11 mouse cellular contexts compared by ENCODE assay signal in genomic region chr2:132513371-132514181, GRCm38 (mm10).
A peak's percentile ranks its signal among the peaks of the same experiment; 100 is the strongest.
DNase-seq lines count a peak whose midpoint lies in the region; ATAC-seq and TF ChIP-seq lines count a peak whose summit lies in the region.
"Had no signal": no experiment of that assay in that cellular context is flagged by ENCODE, and none has a peak within 500 bp of the region (broad histone marks: within the 10 kb centered on the region; RNA-seq: fewer than 3 reads in every experiment).

No protein-coding gene starts in this region.

- no peaks in the 10 kb centered on the region for H3K9me3 ChIP-seq in heart, embryonic 16.5 days (replicated peaks; ENCODE audit: control insufficient read depth, low read length)
- H3K9me3 ChIP-seq in midbrain, embryonic 15.5 days = no peaks in the 10 kb centered on the region
- no peaks in the 10 kb centered on the region for H3K9me3 ChIP-seq in kidney, embryonic 14.5 days (ENCODE audit: control insufficient read depth, low read length)

- H3K4me3 ChIP-seq in heart, embryonic 16.5 days (ENCODE audit: low read length) = no peak overlapping the region
- H3K4me3 ChIP-seq in heart, adult 2 months = no peak overlapping the region
- no peak overlapping the region for H3K4me3 ChIP-seq in midbrain, embryonic 15.5 days
- no peak overlapping the region for H3K4me3 ChIP-seq in kidney, embryonic 14.5 days (ENCODE audit: low read length)

- TF ChIP-seq POLR2A in heart, adult 2 months (IDR thresholded peaks at IDR 0.05; ENCODE audit: insufficient read depth, low read depth, low read length) = no peak

- intact Hi-C loops in heart, adult 2 months (cut with DNase I) = no loop called here

- no peaks in the 10 kb centered on the region for H3K27me3 ChIP-seq in heart, embryonic 16.5 days (ENCODE audit: control insufficient read depth, insufficient read depth, low read length)
- H3K27me3 ChIP-seq in heart, adult 2 months (ENCODE audit: control insufficient read depth, insufficient read depth, low read length) = no peaks in the 10 kb centered on the region
- H3K27me3 ChIP-seq in midbrain, embryonic 15.5 days (replicated peaks) = no peaks in the 10 kb centered on the region
- 0 out of 2 replicates have a peak, but pooled peaks cover 3% of the 10 kb centered on the region for H3K27me3 ChIP-seq in kidney, embryonic 14.5 days (ENCODE audit: control insufficient read depth, insufficient read depth, low read length)

- no peak overlapping the region for H3K4me2 ChIP-seq in heart, embryonic 16.5 days (ENCODE audit: low read depth, low read length)
- no peak overlapping the region for H3K4me2 ChIP-seq in midbrain, embryonic 15.5 days
- no peak overlapping the region for H3K4me2 ChIP-seq in kidney, embryonic 14.5 days (replicated peaks; ENCODE audit: low read depth, low read length)

- no peak; the same call in 1 of the 2 replicates for ATAC-seq in heart, embryonic 16.5 days (replicated peaks; ENCODE audit: extremely low read depth, insufficient read depth, low FRiP score)
- no peak for ATAC-seq in midbrain, embryonic 15.5 days (replicated peaks)
- no peak for ATAC-seq in kidney, embryonic 14.5 days (ENCODE audit: low FRiP score, low TSS enrichment)

- no peak overlapping the region for H3K9ac ChIP-seq in heart, embryonic 16.5 days (ENCODE audit: low read length)
- H3K9ac ChIP-seq in heart, adult 2 months (ENCODE audit: low read depth, low read length) = no peak overlapping the region
- no peak overlapping the region for H3K9ac ChIP-seq in midbrain, embryonic 15.5 days
- no peak overlapping the region for H3K9ac ChIP-seq in kidney, embryonic 14.5 days (ENCODE audit: low read depth, low read length)
- H3K9ac ChIP-seq: lung, embryonic 14.5 days had no signal

- no peaks in the 10 kb centered on the region for H3K79me2 ChIP-seq in heart, adult 2 months (replicated peaks; ENCODE audit: control insufficient read depth, insufficient read depth, low read length)

- TF ChIP-seq CTCF in heart, adult 2 months (IDR thresholded peaks at IDR 0.05) = no peak

- no peak for DNase-seq in heart, adult 2 months
- peak; percentile 77 for DNase-seq in cerebellum, adult 11 months
- peak; percentile 30 to 50 for DNase-seq in layer of hippocampus, postnatal 10 days (ENCODE audit: low spot score in 2 of 2)
- peak; percentile 50 for DNase-seq in right cerebral cortex, postnatal 25 days
- no peak for DNase-seq in ovary, adult 18-20 months (ENCODE audit: low spot score)
- DNase-seq: adrenal gland, postnatal 36 days; kidney, adult 18-20 months had no signal

- peak overlapping the region; percentile 32; the same call in 1 of the 2 replicates for H3K27ac ChIP-seq in heart, embryonic 16.5 days (ENCODE audit: low read length)
- no peak overlapping the region for H3K27ac ChIP-seq in heart, adult 2 months
- H3K27ac ChIP-seq in midbrain, embryonic 15.5 days = no peak overlapping the region
- H3K27ac ChIP-seq in kidney, embryonic 14.5 days (ENCODE audit: low read depth, low read length) = no peak overlapping the region

- H3K4me1 ChIP-seq in heart, embryonic 16.5 days (ENCODE audit: control insufficient read depth, insufficient read depth, low read length) = no peaks in the 10 kb centered on the region
- no peaks in the 10 kb centered on the region; the same call in 1 of the 2 replicates for H3K4me1 ChIP-seq in heart, adult 2 months (ENCODE audit: control insufficient read depth, insufficient read depth, low read length)
- H3K4me1 ChIP-seq in midbrain, embryonic 15.5 days = no peaks in the 10 kb centered on the region; the same call in 1 of the 2 replicates
- no peaks in the 10 kb centered on the region for H3K4me1 ChIP-seq in kidney, embryonic 14.5 days (ENCODE audit: control insufficient read depth, insufficient read depth, low read length)

- H3K36me3 ChIP-seq in heart, embryonic 16.5 days (ENCODE audit: control insufficient read depth, insufficient read depth) = no peaks in the 10 kb centered on the region
- no peaks in the 10 kb centered on the region for H3K36me3 ChIP-seq in heart, adult 2 months (ENCODE audit: control insufficient read depth, insufficient read depth, low read length)
- H3K36me3 ChIP-seq in midbrain, embryonic 15.5 days (replicated peaks) = no peaks in the 10 kb centered on the region
- H3K36me3 ChIP-seq in kidney, embryonic 14.5 days (ENCODE audit: control insufficient read depth, insufficient read depth, low read length) = no peaks in the 10 kb centered on the region

- no peak for TF ChIP-seq EP300 in heart, adult 2 months (IDR thresholded peaks at IDR 0.05; ENCODE audit: insufficient read depth, low read depth, low read length)

- WGBS in heart, embryonic 16.5 days = 63% methylated on average over 12 of the region's 12 CpGs
- WGBS in heart, adult 2 months = 57% methylated on average over 12 of the region's 12 CpGs
- WGBS in midbrain, embryonic 15.5 days = 72% methylated on average over 12 of the region's 12 CpGs
- WGBS in kidney, embryonic 14.5 days = 77% methylated on average over 12 of the region's 12 CpGs

Comparison
In these comparisons a context has a peak if more than half of its experiments do, and no peak if none do; other contexts are left out.
1. DNase-seq: peak in cerebellum, adult 11 months (single experiment), layer of hippocampus, postnatal 10 days (2 of 2) and right cerebral cortex, postnatal 25 days (single experiment); none in heart, adult 2 months (0 of 2) and ovary, adult 18-20 months (single experiment).